Mouse (Mus musculus) intestine, embryonic 14.5 days (tissue): ENCODE data around the gene Asb2. TPM values are rescaled to one million over a fixed set of nuclear protein-coding genes. Genes with fewer than 3 reads are reported as not detected.

Source experiments
- ATAC-seq: fragments of 200-750 bp; cut with Nextera tagmentation; replicated peaks from 2 replicates; pipeline ENCODE4 v1.8.0; 2017; ENCODE audit warnings: low read depth, moderate number of reproducible peaks, moderate TSS enrichment, moderate library complexity; ENCODE audit not compliant: low FRiP score, low TSS enrichment
- DNase-seq: peaks from one replicate; pipeline ENCODE4 v3.0.0-alpha.2; 2018; ENCODE audit warnings: low spot score
- H3K27ac ChIP-seq: fragments of 300-500 bp; sonication (generic); 2 replicates; pipeline ENCODE4 v1.5.1; 2014; ENCODE audit warnings: low read depth, mild to moderate bottlenecking, control low read depth
- H3K27me3 ChIP-seq: fragments of 300-500 bp; sonication (generic); replicated peaks from 2 replicates; pipeline ENCODE4 v1.6.1; 2014; ENCODE audit warnings: low read length, control low read depth; ENCODE audit not compliant: control insufficient read depth, insufficient read depth
- H3K36me3 ChIP-seq: fragments of 300-500 bp; sonication (generic); 2 replicates; pipeline ENCODE4 v1.6.1; 2014; ENCODE audit warnings: low read length, control low read depth; ENCODE audit not compliant: control insufficient read depth, insufficient read depth
- H3K4me1 ChIP-seq: fragments of 300-500 bp; sonication (generic); replicated peaks from 2 replicates; pipeline ENCODE4 v1.6.1; 2014; ENCODE audit warnings: low read length, control low read depth, mixed read lengths; ENCODE audit not compliant: control insufficient read depth, insufficient read depth
- H3K4me2 ChIP-seq: fragments of 300-500 bp; sonication (generic); 2 replicates; pipeline ENCODE4 v1.6.1; 2014; ENCODE audit warnings: low read length
- H3K4me3 ChIP-seq: fragments of 300-500 bp; sonication (generic); 2 replicates; pipeline ENCODE4 v1.5.1; 2014; ENCODE audit warnings: low read depth, low read length, control low read depth, mixed read lengths
- H3K9ac ChIP-seq: fragments of 300-500 bp; sonication (generic); 2 replicates; pipeline ENCODE4 v1.6.1; 2014; ENCODE audit warnings: mild to moderate bottlenecking, low read length
- H3K9me3 ChIP-seq: fragments of 300-500 bp; sonication (generic); 2 replicates; pipeline ENCODE4 v1.6.1; 2016; ENCODE audit warnings: low read length, control low read depth; ENCODE audit not compliant: control insufficient read depth
- WGBS: fragments of 180-500 bp; shearing (Covaris S2); extraction: QIAGEN DNeasy Blood & Tissue Kit; methylation state at CpG from one replicate; pipeline ENCODE4 v1.1.7; 2014; 5-methylcytosine and 5-hydroxymethylcytosine counted together
- polyA plus RNA-seq: library from polyadenylated mRNA; unstranded; fragments of >200 nt; fragmentation: Nextera tagmentation; extraction: Ambion mirVana; gene quantifications from 2 replicates; pipeline ENCODE4 v1.2.1, GENCODE M21; 2014

Gene Asb2
- polyA plus RNA-seq, 1 experiment from 2014 or later = 24.1 TPM

DNA sequence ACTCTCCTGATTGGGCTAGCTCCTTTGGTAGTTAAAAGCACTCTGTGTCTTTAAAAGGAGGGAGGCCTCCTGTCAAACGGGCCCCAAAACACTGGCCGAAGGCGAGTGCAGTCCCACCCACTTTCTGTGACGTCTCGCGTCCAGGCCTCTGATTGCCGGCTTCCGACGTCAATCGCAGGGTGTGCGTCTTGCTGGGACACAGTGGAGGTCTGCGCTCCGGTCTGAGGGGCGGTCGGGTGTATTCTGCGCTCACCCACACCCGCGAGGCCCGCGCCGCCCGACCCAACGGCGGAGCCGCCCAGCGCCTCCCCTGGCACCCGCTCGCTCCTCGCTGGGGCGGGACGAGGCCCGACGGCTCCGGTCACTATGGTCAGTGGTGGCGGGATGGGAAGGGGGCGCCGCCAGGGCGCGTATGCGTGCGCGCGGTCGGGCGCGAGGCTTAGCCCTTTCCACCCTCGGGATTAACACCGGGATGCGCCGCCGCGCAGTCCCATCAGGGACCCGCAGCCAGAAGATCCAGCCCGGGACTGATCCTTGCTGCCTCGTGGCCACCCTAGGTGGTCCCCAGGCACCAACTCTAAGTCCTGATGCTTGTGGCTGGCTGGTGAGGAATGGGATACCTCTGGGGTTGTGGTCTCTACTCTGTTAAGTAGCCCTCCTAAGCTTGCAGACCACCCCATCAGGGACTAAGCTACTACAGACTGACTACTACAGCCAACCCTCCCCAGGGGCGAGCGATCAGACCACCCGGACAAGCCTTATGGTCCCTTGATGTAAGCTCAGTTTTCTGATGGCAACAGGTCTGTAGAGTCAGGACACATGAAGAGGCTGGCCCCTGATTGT, 32.9 kb upstream of the Asb2 start, which contains the start of gene Otub2:
Gene Otub2, plus strand, starts transcription at position 178 of the 843 bp plus-strand sequence.
- under 1% methylated on average over 58 of the region's 58 CpGs for WGBS
- peak within 1 kb of the TSS; percentile 75 for H3K9ac ChIP-seq
- no peak within 1 kb of the TSS for H3K27ac ChIP-seq
- H3K36me3 ChIP-seq = no peaks in the 10 kb centered on the region
- H3K4me2 ChIP-seq = peak within 1 kb of the TSS; percentile 64
- peaks cover 6% of the 10 kb centered on the region for H3K4me1 ChIP-seq
- no peaks in the 10 kb centered on the region for H3K27me3 ChIP-seq
- H3K9me3 ChIP-seq = no peaks in the 10 kb centered on the region
- ATAC-seq (peak; percentile 97), DNase-seq (peak; percentile 96)
- peak within 1 kb of the TSS; percentile 80 for H3K4me3 ChIP-seq

DNA sequence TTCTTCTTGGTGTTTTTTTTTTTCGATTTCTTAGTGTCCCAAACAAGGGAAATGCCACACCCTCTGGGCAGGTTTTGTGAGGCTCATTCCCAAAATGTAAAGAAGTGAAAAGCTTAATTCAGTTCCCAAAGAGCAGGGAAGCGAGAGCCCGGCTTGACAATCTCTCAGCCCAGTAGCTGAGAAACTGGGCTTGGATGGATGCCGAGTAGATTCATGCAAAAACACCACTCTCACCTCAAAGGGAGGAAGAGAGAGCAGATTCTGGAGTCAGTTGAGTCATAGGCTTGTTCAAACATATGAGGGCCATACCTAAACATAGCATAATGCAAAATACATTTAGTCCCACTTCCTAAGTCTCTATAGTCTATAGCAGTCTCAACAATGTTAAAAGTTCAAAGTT, 24.4 kb upstream of the Asb2 start:
- no peak overlapping the region for H3K4me2 ChIP-seq
- H3K27me3 ChIP-seq = no peaks in the 10 kb centered on the region
- DNase-seq = no peak
- ATAC-seq = no peak
- H3K9me3 ChIP-seq = no peaks in the 10 kb centered on the region
- H3K9ac ChIP-seq = no peak overlapping the region
- WGBS = 74% methylated on average over 4 of the region's 4 CpGs
- H3K36me3 ChIP-seq = no peaks in the 10 kb centered on the region
- no peaks in the 10 kb centered on the region for H3K4me1 ChIP-seq
- H3K27ac ChIP-seq = no peak overlapping the region
- no peak overlapping the region for H3K4me3 ChIP-seq

DNA sequence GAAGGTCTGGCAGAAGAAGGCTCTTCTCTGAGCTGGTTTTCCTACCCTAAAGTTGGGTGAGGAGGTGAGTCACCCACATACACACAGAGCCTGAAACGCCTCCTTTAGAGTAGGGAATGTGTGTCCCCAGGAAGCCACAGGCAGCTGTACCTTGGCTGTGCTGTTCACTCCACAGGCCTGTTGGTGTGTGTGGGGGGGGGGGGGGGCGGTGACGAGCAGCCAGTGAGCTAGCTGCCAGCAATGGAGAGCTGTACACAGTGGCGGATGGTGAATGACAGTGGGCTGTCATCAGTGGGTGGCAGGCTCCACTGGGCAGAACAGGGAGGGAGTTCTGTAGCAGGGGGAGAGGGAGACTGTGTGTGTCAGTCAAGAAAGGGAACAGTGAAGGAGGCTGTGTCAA, 21.0 kb upstream of the Asb2 start:
- no peak overlapping the region for H3K27ac ChIP-seq
- no peak overlapping the region for H3K4me2 ChIP-seq
- H3K9me3 ChIP-seq = no peaks in the 10 kb centered on the region
- no peak for DNase-seq
- H3K4me3 ChIP-seq = no peak overlapping the region
- no peak overlapping the region for H3K9ac ChIP-seq
- WGBS = 70% methylated on average over 4 of the region's 4 CpGs
- no peaks in the 10 kb centered on the region for H3K36me3 ChIP-seq
- ATAC-seq = no peak
- H3K27me3 ChIP-seq = no peaks in the 10 kb centered on the region
- no peaks in the 10 kb centered on the region for H3K4me1 ChIP-seq

DNA sequence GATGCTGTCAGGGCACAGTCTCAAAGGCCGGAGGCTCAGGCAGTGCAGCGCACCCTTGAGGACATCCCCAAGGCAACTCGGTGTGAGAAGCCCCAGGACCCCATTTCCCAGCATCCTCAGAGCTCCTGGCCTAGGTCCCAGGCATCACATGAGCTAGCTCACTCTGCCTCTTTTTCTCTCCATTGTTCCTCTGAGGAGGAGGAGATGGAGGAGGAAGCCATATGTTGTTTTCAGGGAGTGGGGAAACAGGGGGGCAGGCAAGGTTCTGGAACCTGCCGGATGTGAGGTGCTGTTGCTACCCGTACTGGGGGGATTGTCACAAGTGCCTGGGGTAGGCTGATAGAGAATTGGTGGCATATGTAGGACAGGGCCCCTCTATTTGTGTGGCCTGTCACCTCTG, 20.3 kb upstream of the Asb2 start:
- 75% methylated on average over 5 of the region's 5 CpGs for WGBS
- no peak for DNase-seq
- no peak for ATAC-seq
- Histone ChIP-seq H3K4me2 (no peak overlapping the region), H3K9me3 (no peaks in the 10 kb centered on the region), H3K9ac (no peak overlapping the region), H3K36me3 (no peaks in the 10 kb centered on the region), H3K27ac (no peak overlapping the region), H3K4me3 (no peak overlapping the region), H3K27me3 (no peaks in the 10 kb centered on the region), H3K4me1 (no peaks in the 10 kb centered on the region)

DNA sequence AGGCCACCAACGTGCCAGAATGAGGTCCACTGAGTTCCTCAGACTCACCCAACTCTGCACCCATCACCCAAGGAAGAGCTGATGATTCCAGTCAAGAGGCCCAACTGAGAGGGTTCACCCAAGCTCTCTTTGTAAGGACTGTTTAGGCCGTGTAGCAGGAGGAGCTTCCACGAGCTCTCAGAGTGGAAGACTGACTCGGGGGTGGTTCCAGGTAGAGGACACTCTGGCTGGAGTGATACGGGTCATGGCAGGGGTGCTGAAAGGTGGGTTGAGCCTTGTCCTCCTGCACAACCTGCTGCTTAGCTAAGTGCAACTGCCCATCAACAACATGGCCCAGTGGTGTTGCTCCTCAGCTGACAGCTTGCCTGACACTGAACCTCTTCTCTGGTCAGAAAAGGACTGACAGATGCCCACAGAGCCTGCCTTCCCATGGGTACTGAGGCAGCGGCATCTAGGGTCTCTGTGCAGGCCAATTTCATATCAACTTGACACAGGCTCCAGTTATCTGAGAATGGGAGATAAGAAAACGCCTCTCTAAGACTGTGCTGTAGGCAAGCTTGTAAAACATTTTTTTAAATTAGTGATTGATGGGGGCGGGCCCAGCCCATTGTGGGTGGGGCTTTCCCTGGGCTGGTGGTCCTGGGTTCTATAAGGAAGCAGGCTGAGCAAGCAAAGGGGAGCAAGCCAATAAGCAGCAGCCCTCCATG, 17.9 kb upstream of the Asb2 start:
- H3K9me3 ChIP-seq = no peaks in the 10 kb centered on the region
- no peak overlapping the region for H3K9ac ChIP-seq
- no peaks in the 10 kb centered on the region for H3K36me3 ChIP-seq
- no peaks in the 10 kb centered on the region for H3K27me3 ChIP-seq
- no peak overlapping the region for H3K4me3 ChIP-seq
- no peak overlapping the region for H3K4me2 ChIP-seq
- no peak overlapping the region for H3K27ac ChIP-seq
- no peak for ATAC-seq
- 67% methylated on average over 8 of the region's 8 CpGs for WGBS
- DNase-seq = no peak
- no peaks in the 10 kb centered on the region for H3K4me1 ChIP-seq

DNA sequence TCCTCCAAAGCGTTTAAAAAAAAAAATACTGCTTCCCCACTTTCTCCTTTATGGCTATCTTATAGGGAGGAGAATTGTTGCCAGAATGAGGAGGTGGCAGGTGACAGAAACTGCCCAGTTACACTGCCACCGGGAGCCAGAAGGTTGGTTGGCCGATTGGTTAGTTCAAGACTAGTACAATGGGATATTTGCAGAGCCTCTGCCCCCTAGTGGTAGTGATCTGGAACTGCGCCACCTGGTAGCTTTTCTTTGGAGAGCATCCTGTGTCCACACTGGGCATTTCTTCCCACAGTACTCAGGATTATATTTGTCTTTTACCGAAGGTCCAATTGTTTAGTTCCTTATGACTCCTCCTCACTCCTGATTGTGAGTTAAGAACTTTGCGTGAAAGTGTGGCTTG, 15.9 kb upstream of the Asb2 start:
- ATAC-seq (no peak), DNase-seq (peak; percentile 75)
- H3K4me3 ChIP-seq = no peak overlapping the region
- H3K4me1 ChIP-seq = no peaks in the 10 kb centered on the region
- no peak overlapping the region for H3K9ac ChIP-seq
- H3K9me3 ChIP-seq = no peaks in the 10 kb centered on the region
- H3K27me3 ChIP-seq = no peaks in the 10 kb centered on the region
- no peak overlapping the region for H3K4me2 ChIP-seq
- no peak overlapping the region for H3K27ac ChIP-seq
- 31% methylated on average over 6 of the region's 6 CpGs for WGBS
- H3K36me3 ChIP-seq = no peaks in the 10 kb centered on the region

DNA sequence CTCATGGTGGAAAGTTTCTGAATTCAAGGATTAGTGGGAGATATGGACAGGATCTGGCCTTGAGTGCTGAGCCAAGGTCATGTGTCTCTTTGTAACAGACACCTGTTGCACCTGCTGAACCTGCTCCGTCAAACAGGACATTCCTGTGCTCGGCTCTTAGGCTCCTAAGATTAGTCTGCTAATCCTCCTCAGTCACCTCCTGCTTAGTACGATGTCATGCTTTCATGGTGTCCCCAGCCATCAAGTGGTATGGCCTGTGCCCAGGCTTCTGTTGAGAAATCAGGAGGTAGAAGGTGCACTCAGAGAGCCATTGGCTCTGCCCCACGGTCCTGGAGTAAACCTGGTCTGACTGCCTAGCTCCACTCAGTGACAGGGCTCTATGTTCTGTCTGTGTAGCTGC, 15.1 kb upstream of the Asb2 start:
- DNase-seq (no peak), ATAC-seq (no peak)
- Histone ChIP-seq H3K36me3 (no peaks in the 10 kb centered on the region), H3K9ac (no peak overlapping the region), H3K4me3 (no peak overlapping the region), H3K4me2 (no peak overlapping the region), H3K27me3 (no peaks in the 10 kb centered on the region), H3K4me1 (no peaks in the 10 kb centered on the region), H3K27ac (no peak overlapping the region), H3K9me3 (no peaks in the 10 kb centered on the region)
- 74% methylated on average over 4 of the region's 4 CpGs for WGBS

DNA sequence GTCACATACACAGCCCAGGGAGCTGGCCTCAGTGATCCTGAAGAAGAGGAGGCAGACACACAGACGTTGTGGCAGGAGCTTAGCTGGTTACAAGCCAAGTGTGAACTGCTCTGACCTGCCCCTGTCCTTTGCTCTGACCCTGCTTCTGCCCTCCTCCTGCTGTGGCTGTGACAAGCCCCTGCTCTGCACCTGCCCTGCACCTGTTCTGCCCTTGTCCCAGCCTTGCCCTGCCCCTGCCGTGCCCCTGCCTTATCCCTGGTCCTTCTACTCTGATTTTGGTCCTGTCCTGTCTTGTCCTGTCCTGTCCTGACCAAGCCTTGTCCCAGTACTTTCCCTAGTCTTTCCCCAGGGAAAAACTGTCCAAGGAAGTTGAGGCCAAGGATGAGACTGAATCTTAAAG, 13.0 kb upstream of the Asb2 start:
- Histone ChIP-seq H3K27me3 (no peaks in the 10 kb centered on the region), H3K4me1 (no peaks in the 10 kb centered on the region), H3K4me2 (no peak overlapping the region), H3K4me3 (no peak overlapping the region), H3K36me3 (no peaks in the 10 kb centered on the region), H3K9me3 (no peaks in the 10 kb centered on the region), H3K27ac (no peak overlapping the region), H3K9ac (no peak overlapping the region)
- ATAC-seq (no peak), DNase-seq (no peak)
- 64% methylated on average over 2 of the region's 2 CpGs for WGBS

DNA sequence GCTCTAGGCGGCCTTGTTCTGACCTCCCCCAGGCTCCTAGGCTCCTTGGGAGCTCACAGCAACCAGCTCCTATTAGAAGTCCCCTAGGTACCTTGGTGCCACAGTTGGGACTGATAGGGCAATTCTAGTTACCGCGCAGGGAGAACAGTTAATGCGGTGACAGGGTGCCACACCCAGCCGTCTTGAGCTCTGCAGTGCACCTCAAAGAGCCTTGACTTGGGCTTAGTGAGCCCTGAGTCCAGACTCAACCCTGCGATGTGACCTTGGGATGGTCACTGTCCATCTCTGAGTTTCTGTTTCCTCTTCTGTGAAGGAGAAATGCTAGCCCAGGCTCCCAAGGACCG, 12.5 kb upstream of the Asb2 start:
- DNase-seq (no peak), ATAC-seq (no peak; the same call in 1 of the 2 replicates)
- Histone ChIP-seq H3K4me3 (no peak overlapping the region), H3K27me3 (no peaks in the 10 kb centered on the region), H3K9ac (no peak overlapping the region), H3K4me1 (no peaks in the 10 kb centered on the region), H3K36me3 (no peaks in the 10 kb centered on the region), H3K4me2 (no peak overlapping the region), H3K9me3 (no peaks in the 10 kb centered on the region), H3K27ac (no peak overlapping the region)
- 74% methylated on average over 7 of the region's 7 CpGs for WGBS
